Mouse (Mus musculus) liver, adult 2 months (tissue): ENCODE results near the gene Rpp30.

ENCODE experiments used
- CTCF ChIP-seq: fragments of 200-500 bp; IDR thresholded peaks from 2 replicates; pipeline ENCODE4 v1.5.1; 2011; ENCODE audit warnings: low read depth, low read length, control low read depth
- POLR2A ChIP-seq: fragments of 200-500 bp; IDR thresholded peaks from 2 replicates; pipeline ENCODE4 v1.6.1; 2011; ENCODE audit warnings: low read length, control low read depth; ENCODE audit not compliant: insufficient read depth; ENCODE audit errors: extremely low read depth

DNA sequence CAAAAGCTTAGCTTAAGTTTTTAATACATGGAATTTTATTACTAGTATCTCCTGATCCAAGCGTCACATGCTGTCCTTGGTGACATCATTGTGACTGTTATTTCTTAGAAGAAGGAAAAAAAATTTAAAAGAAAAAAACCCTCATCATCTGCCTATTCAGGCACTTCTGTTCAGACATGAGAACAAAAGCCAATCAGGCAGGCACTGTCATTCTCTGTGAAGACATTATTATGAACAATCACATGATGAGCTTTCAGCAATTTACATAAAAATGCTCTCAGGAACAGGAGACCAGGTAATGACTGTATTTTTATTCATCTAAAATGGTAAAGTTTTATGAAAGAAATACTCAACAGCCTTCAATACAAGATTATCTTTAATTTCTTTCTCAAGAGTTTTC lies 14.7 kb downstream of the Rpp30 start:
- TF ChIP-seq CTCF = no peak
- no peak for TF ChIP-seq POLR2A
